Comparison of ENCODE assay signal across 17 mouse cellular contexts in the genomic region with DNA sequence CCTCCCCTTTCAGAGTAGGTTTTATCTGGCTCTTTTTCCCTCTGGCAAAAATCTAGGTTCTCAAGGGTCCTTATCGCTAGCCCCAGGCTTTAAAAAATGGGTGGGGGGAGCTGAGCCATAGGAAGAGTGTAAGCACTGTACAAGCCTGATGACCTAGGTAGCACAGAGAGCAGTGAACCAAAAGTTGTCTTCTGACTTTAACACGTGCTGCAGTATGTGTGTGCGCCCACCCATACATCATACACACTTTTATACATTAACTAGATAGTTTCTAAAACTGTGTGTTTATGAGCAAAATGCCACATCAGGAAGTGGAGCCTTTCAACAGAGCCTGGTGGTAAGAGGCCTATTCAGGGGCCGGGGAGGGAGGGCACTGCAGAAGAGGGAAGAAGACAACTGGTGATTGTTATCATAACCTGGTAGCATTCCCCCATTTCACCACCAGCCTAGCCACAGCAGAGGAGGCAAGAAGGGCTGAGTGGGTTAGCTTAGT. TPM values are rescaled to one million over a fixed set of nuclear protein-coding genes. Genes with fewer than 3 reads are reported as not detected.
DNase-seq lines count a peak whose midpoint lies in the region; ATAC-seq and TF ChIP-seq lines count a peak whose summit lies in the region.
"Had no signal": no experiment of that assay in that cellular context is flagged by ENCODE, and none has a peak within 500 bp of the region (broad histone marks: within the 10 kb centered on the region; RNA-seq: fewer than 3 reads in every experiment).

No protein-coding gene starts in this region.

- no peak overlapping the region for H3K4me3 ChIP-seq in heart, embryonic 10.5 days
- H3K4me3 ChIP-seq in liver, embryonic 13.5 days (replicated peaks) = no peak overlapping the region
- H3K4me3 ChIP-seq in forebrain, embryonic 14.5 days (ENCODE audit: low read depth, low read length) = no peak overlapping the region
- H3K4me3 ChIP-seq in layer of hippocampus, adult 2 months = no peak overlapping the region
- H3K4me3 ChIP-seq: heart, embryonic 12.5 days; limb, embryonic 12.5 days; stomach, embryonic 15.5 days had no signal

- H3K9ac ChIP-seq in liver, embryonic 13.5 days = peak overlapping the region; percentile 23; the same call in 1 of the 2 replicates
- no peak overlapping the region for H3K9ac ChIP-seq in forebrain, embryonic 14.5 days (ENCODE audit: low read length)
- H3K9ac ChIP-seq: heart, embryonic 12.5 days; limb, embryonic 12.5 days; stomach, embryonic 15.5 days had no signal

- no peak for TF ChIP-seq CTCF in layer of hippocampus, adult 2 months (conservative IDR thresholded peaks at IDR 0.05)

- WGBS in heart, embryonic 10.5 days = 62% methylated on average over 4 of the region's 4 CpGs
- WGBS in liver, embryonic 13.5 days (ENCODE audit: insufficient replicate concordance) = 17% methylated on average over 4 of the region's 4 CpGs
- WGBS in forebrain, embryonic 14.5 days = 92% methylated on average over 4 of the region's 4 CpGs

- peak overlapping the region; percentile 26; the same call in 1 of the 2 replicates for H3K4me2 ChIP-seq in liver, embryonic 13.5 days
- no peak overlapping the region for H3K4me2 ChIP-seq in forebrain, embryonic 14.5 days (ENCODE audit: low read length)
- H3K4me2 ChIP-seq: heart, embryonic 12.5 days; limb, embryonic 12.5 days; stomach, embryonic 15.5 days had no signal

- H3K27ac ChIP-seq in heart, embryonic 10.5 days = no peak overlapping the region
- peak overlapping the region; percentile 64; the same call in 1 of the 2 replicates for H3K27ac ChIP-seq in liver, embryonic 13.5 days
- H3K27ac ChIP-seq in forebrain, embryonic 14.5 days (ENCODE audit: low read depth, low read length) = no peak overlapping the region
- no peak overlapping the region for H3K27ac ChIP-seq in layer of hippocampus, adult 2 months
- H3K27ac ChIP-seq: limb, embryonic 12.5 days; stomach, embryonic 15.5 days had no signal

- H3K9me3 ChIP-seq in heart, embryonic 10.5 days = no peaks in the 10 kb centered on the region
- no peaks in the 10 kb centered on the region for H3K9me3 ChIP-seq in liver, embryonic 13.5 days (replicated peaks)
- H3K9me3 ChIP-seq in forebrain, embryonic 14.5 days (replicated peaks; ENCODE audit: control insufficient read depth, low read length) = no peaks in the 10 kb centered on the region
- H3K9me3 ChIP-seq: heart, embryonic 12.5 days; limb, embryonic 12.5 days; stomach, embryonic 15.5 days had no signal

- no peaks in the 10 kb centered on the region for H3K27me3 ChIP-seq in heart, embryonic 10.5 days (ENCODE audit: insufficient read depth, poor library complexity, severe bottlenecking)
- H3K27me3 ChIP-seq in liver, embryonic 13.5 days = no peaks in the 10 kb centered on the region
- H3K27me3 ChIP-seq in forebrain, embryonic 14.5 days (replicated peaks; ENCODE audit: control insufficient read depth, insufficient read depth, low read length) = no peaks in the 10 kb centered on the region
- H3K27me3 ChIP-seq: heart, embryonic 12.5 days; limb, embryonic 12.5 days; Patski; stomach, embryonic 15.5 days had no signal

- H3K36me3 ChIP-seq in heart, embryonic 10.5 days = peaks cover 8% of the 10 kb centered on the region; the same call in 1 of the 2 replicates
- H3K36me3 ChIP-seq in liver, embryonic 13.5 days = peaks cover 6% of the 10 kb centered on the region; the same call in 1 of the 2 replicates
- H3K36me3 ChIP-seq in forebrain, embryonic 14.5 days (ENCODE audit: control insufficient read depth, insufficient read depth, low read length) = 0 out of 2 replicates have a peak, but pooled peaks cover 3% of the 10 kb centered on the region

- peaks cover 12% of the 10 kb centered on the region; the same call in 1 of the 2 replicates for H3K4me1 ChIP-seq in heart, embryonic 10.5 days
- H3K4me1 ChIP-seq in liver, embryonic 13.5 days (replicated peaks) = peaks cover 40% of the 10 kb centered on the region
- H3K4me1 ChIP-seq in forebrain, embryonic 14.5 days (ENCODE audit: control insufficient read depth, insufficient read depth, low read length) = no peaks in the 10 kb centered on the region
- H3K4me1 ChIP-seq: limb, embryonic 12.5 days; stomach, embryonic 15.5 days had no signal

- peak; percentile 69 for DNase-seq in heart, embryonic 10.5 days (ENCODE audit: low spot score)
- no peak for DNase-seq in heart, postnatal 4 days
- DNase-seq in c-Kit-positive CD71-negative TER-119-negative erythroid progenitor cells, embryonic 14.5 days (ENCODE audit: low read depth) = peak; percentile 34
- DNase-seq in liver, embryonic 13.5 days = peak; percentile 32
- DNase-seq in thymus, postnatal 10 days (ENCODE audit: low spot score in 2 of 2) = peak; percentile 39 to 41
- no peak for DNase-seq in forebrain, embryonic 14.5 days (ENCODE audit: low spot score)
- DNase-seq in right cerebral cortex, postnatal 4 days = no peak
- DNase-seq in layer of hippocampus, adult 2 months (ENCODE audit: low spot score in 2 of 2) = no peak
- DNase-seq: adrenal gland, adult 2 months; cerebellum, adult 11 months; embryo, embryonic 11 days; layer of hippocampus, adult 9-11 months; right cerebral cortex, postnatal 25 days had no signal

- ATAC-seq in liver, embryonic 13.5 days (ENCODE audit: low read depth) = peak; percentile 74
- no peak for ATAC-seq in forebrain, embryonic 14.5 days
- ATAC-seq: Patski had no signal

RNA-seq across cellular contexts. Expression of a gene that starts 27.6 kb away (rescaled TPM):
- polyA plus RNA-seq in heart, embryonic 10.5 days (2016; fragmentation: Nextera tagmentation; extraction: Ambion mirVana) = 5.0 and 5.6 TPM in 2 replicates
- 10 to 100 TPM; 22.1 to 27.5 TPM for total RNA-seq in heart, postnatal 4 days (2021)
- 1.4 and 1.7 TPM in 2 replicates for polyA plus RNA-seq in liver, embryonic 13.5 days (2015; fragmentation: Nextera tagmentation; extraction: Ambion mirVana)
- 5.1 and 6.3 TPM in 2 replicates for polyA plus RNA-seq in forebrain, embryonic 14.5 days (2014; fragmentation: Nextera tagmentation; extraction: Ambion mirVana)
- 10 to 100 TPM; 13.9 to 14.8 TPM for total RNA-seq in layer of hippocampus, adult 2 months (2021)

RNA-seq across cellular contexts. Expression of a gene that starts 32.3 kb away (rescaled TPM):
- 3.8 and 6.4 TPM in 2 replicates for polyA plus RNA-seq in heart, embryonic 10.5 days (2016; fragmentation: Nextera tagmentation; extraction: Ambion mirVana)
- total RNA-seq in heart, postnatal 4 days (2021) = 1 to 10 TPM; 8.7 to 8.8 TPM
- polyA plus RNA-seq in liver, embryonic 13.5 days (2015; fragmentation: Nextera tagmentation; extraction: Ambion mirVana) = 0.63 TPM in 2 replicates
- polyA plus RNA-seq in forebrain, embryonic 14.5 days (2014; fragmentation: Nextera tagmentation; extraction: Ambion mirVana) = 32.6 and 40.2 TPM in 2 replicates
- total RNA-seq in layer of hippocampus, adult 2 months (2021) = 10 to 100 TPM; 68.2 TPM

Comparison
In these comparisons a context has a peak if more than half of its experiments do, and no peak if none do; other contexts are left out.
1. DNase-seq: peak in heart, embryonic 10.5 days (single experiment), c-Kit-positive CD71-negative TER-119-negative erythroid progenitor cells, embryonic 14.5 days (single experiment), liver, embryonic 13.5 days (single experiment) and thymus, postnatal 10 days (2 of 2); none in heart, postnatal 4 days (single experiment), forebrain, embryonic 14.5 days (single experiment), right cerebral cortex, postnatal 4 days (single experiment) and layer of hippocampus, adult 2 months (0 of 2).